Mouse (Mus musculus): ENCODE data around the gene Ltc4s. TPM values are rescaled to one million over a fixed set of nuclear protein-coding genes. Genes with fewer than 3 reads are reported as not detected.

The Ltc4s gene
- polyA plus RNA-seq (2015; fragmentation: Nextera tagmentation; extraction: Ambion mirVana), result 0.46 and 0.51 TPM in 2 replicates

DNA sequence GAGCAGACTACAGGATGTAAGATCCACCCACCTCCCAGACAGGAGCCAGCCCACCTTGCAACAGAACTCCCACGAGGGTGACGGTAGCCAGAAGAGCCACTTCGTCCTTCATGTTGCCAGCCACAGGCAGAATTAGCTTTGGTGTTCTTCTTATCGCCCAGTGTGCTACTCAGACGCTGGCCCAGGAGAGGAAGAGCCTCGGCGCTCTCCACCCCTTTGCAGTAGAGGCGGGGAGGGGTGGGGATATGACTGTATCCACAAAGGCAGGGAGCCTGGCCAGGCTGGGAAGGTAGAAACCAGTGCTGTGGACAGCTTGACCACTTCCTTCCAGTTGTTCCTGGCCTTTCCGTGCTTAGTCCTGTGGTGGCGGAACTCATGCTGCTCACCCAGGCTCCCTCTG is at the start of gene Ltc4s:
Gene Ltc4s (minus strand): TSS at position 293 of the 400 bp plus-strand sequence.
- no peaks in the 10 kb centered on the region for H3K9me3 ChIP-seq (replicated peaks)
- no peak within 1 kb of the TSS for H3K9ac ChIP-seq
- H3K27me3 ChIP-seq, result peaks cover 14% of the 10 kb centered on the region
- 15% methylated on average over 10 of the region's 10 CpGs for WGBS (ENCODE audit: insufficient replicate concordance)
- peaks cover 49% of the 10 kb centered on the region for H3K4me1 ChIP-seq (replicated peaks)
- no peak within 1 kb of the TSS; the same call in 1 of the 2 replicates for H3K27ac ChIP-seq (replicated peaks)
- peak within 1 kb of the TSS; percentile 98 for H3K4me2 ChIP-seq
- peaks cover 25% of the 10 kb centered on the region for H3K36me3 ChIP-seq (replicated peaks)
- no peak for ATAC-seq (ENCODE audit: insufficient read depth)
- H3K4me3 ChIP-seq (replicated peaks), result peak within 1 kb of the TSS; percentile 70

DNA sequence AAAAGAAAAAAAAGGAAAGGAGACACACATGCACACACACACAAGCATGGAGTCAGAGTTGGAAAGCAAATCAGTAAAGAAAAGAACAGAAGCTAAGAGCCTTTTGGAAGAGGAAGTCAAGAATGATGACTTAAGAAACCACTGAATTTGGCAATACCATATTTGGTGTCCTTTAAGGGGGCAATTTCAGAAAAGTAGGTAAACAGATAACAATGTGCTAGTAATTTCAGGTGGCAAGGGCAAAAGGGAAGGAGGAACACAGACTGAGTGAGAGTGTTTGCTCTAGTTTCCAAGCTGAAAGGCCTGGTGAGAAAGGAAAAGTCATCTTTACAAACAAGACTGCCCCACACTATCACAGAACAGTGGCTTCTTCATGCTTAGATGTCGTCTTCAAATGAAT is 48.0 kb upstream of the Ltc4s start:
- 39% methylated on average over 1 of the region's 1 CpGs for WGBS (ENCODE audit: insufficient replicate concordance)
- peaks cover 38% of the 10 kb centered on the region for H3K4me1 ChIP-seq (replicated peaks)
- H3K4me3 ChIP-seq (replicated peaks), result no peak overlapping the region
- no peak overlapping the region for H3K4me2 ChIP-seq
- no peak overlapping the region for H3K9ac ChIP-seq
- no peaks in the 10 kb centered on the region for H3K27me3 ChIP-seq
- peak overlapping the region; percentile 29; the same call in 1 of the 2 replicates for H3K27ac ChIP-seq (replicated peaks)
- no peak for ATAC-seq (ENCODE audit: insufficient read depth)
- H3K9me3 ChIP-seq (replicated peaks), result no peaks in the 10 kb centered on the region
- peaks cover 31% of the 10 kb centered on the region; the same call in 1 of the 2 replicates for H3K36me3 ChIP-seq (replicated peaks)

DNA sequence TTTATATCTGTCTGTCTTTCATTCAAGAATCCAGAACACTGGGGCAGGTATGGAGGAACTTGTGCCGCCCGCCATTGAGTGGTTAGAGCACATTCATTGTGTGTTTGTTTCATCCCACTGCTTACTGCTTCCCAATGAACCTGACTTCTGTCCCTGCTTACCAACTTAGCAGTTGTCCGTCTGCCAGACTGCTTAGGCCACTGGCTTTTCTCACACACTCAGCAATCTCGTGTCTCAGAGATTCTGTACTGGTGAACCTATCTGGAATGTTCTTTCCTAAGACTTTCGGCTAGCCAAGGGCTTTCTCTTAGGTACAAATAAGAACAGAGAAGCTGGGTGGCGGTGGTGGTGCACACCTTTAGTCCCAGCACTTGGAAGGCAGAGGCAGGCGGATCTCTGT is 47.3 kb upstream of the Ltc4s start:
- H3K36me3 ChIP-seq (replicated peaks), result peaks cover 33% of the 10 kb centered on the region
- no peak for ATAC-seq (ENCODE audit: insufficient read depth)
- 79% methylated on average over 7 of the region's 7 CpGs for WGBS (ENCODE audit: insufficient replicate concordance)
- H3K9me3 ChIP-seq (replicated peaks), result no peaks in the 10 kb centered on the region
- H3K4me1 ChIP-seq (replicated peaks), result peaks cover 33% of the 10 kb centered on the region
- no peak overlapping the region for H3K4me3 ChIP-seq (replicated peaks)
- no peak overlapping the region for H3K9ac ChIP-seq
- H3K27ac ChIP-seq (replicated peaks), result peak overlapping the region; percentile 29; the same call in 1 of the 2 replicates
- H3K4me2 ChIP-seq, result no peak overlapping the region
- no peaks in the 10 kb centered on the region for H3K27me3 ChIP-seq

DNA sequence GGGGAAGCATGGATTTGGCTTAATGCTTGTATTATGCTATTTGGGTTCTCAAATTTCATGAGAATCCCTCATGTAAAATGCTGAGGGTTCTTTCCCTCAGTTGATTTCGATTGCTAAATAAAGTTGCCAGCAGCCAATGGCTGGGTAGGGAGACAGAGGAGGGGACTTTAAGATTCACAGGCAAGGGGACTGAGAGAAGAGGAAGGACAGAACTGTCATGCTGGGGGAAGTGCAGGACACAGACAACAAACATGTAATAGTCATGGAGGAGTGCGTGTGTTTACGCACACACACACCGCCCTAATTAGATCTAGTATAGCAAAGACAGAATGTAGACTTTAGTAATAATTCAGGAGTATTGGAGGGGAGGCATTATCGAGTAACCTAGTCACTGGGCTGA is 46.8 kb upstream of the Ltc4s start:
- no peak overlapping the region for H3K4me2 ChIP-seq
- peaks cover 29% of the 10 kb centered on the region for H3K4me1 ChIP-seq (replicated peaks)
- H3K27ac ChIP-seq (replicated peaks), result 0 out of 2 replicates have a peak overlapping the region, but pooled peaks have one; percentile 29
- no peak for ATAC-seq (ENCODE audit: insufficient read depth)
- H3K4me3 ChIP-seq (replicated peaks), result no peak overlapping the region
- H3K27me3 ChIP-seq, result no peaks in the 10 kb centered on the region
- 82% methylated on average over 5 of the region's 5 CpGs for WGBS (ENCODE audit: insufficient replicate concordance)
- H3K9me3 ChIP-seq (replicated peaks), result no peaks in the 10 kb centered on the region
- H3K36me3 ChIP-seq (replicated peaks), result peaks cover 35% of the 10 kb centered on the region
- H3K9ac ChIP-seq, result no peak overlapping the region

DNA sequence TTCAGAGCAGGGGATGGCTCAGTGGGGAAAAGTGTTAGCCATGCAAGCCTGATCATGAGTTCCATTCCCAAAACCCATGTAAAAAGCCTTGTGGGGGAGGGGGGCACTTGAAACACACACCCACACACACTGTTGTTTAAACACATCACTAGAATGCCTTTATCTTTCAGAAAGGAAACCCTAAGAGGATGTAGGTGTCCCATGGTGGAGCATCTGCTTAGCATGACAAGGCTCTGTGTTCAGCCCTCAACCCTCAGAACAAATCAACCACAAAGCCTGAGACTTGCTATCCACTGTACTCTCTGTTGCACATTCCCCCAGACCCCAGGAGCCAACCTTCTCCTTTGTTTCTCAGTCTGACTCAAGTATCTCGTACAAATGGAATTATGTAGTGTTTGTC is 41.6 kb upstream of the Ltc4s start:
- Histone ChIP-seq H3K27ac (replicated peaks) (no peak overlapping the region), H3K4me1 (replicated peaks) (peaks cover 15% of the 10 kb centered on the region), H3K9ac (no peak overlapping the region), H3K4me3 (replicated peaks) (no peak overlapping the region), H3K9me3 (replicated peaks) (no peaks in the 10 kb centered on the region), H3K36me3 (replicated peaks) (peaks cover 21% of the 10 kb centered on the region), H3K27me3 (no peaks in the 10 kb centered on the region), H3K4me2 (no peak overlapping the region)
- no peak for ATAC-seq (ENCODE audit: insufficient read depth)
- WGBS (ENCODE audit: insufficient replicate concordance), result 59% methylated on average over 1 of the region's 1 CpGs

DNA sequence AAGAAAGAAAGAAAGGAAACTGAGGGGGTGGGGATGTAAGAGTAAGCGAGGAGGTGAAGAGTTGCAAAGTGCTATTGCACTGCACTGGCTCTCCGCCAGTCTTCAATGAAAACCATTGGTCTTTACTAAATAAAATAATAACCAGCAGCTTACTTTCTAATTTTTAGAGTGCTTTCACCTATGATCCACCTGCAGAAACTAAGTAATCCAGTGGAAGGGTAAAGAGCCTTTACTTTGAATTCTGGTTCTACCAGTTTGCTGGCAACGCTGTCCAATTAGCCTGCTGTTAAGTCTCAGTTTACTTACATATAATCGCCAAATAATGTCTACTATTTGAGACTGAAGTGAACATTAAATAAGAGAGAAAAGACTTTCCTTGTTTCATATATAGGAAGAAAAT is 40.6 kb upstream of the Ltc4s start:
- WGBS (ENCODE audit: insufficient replicate concordance), result 81% methylated on average over 4 of the region's 4 CpGs
- Histone ChIP-seq H3K27ac (replicated peaks) (no peak overlapping the region), H3K4me2 (no peak overlapping the region)

DNA sequence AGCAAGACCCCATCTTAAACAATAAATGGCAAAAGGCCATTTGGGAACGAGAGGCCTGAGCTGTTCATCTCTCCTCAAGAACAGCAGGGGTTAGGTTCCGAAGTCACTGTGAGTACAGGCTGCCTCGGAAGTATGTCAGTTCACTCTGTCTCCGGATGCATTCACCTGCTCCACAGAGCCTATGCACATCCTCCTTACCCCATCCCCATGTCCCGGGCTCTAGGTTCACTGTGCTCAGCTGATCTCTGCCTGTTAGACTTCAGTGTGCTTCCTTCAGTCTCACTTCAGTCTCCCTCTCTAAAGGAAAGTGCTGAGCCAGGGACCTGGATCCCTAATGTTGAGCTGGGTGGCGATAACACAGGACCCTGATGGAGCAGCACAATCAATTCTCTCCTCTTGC is 39.3 kb upstream of the Ltc4s start:
- Histone ChIP-seq H3K9ac (no peak overlapping the region), H3K27ac (replicated peaks) (no peak overlapping the region), H3K36me3 (replicated peaks) (peaks cover 19% of the 10 kb centered on the region), H3K9me3 (replicated peaks) (no peaks in the 10 kb centered on the region), H3K4me2 (no peak overlapping the region), H3K4me1 (replicated peaks) (peaks cover 21% of the 10 kb centered on the region), H3K27me3 (no peaks in the 10 kb centered on the region), H3K4me3 (replicated peaks) (no peak overlapping the region)
- WGBS (ENCODE audit: insufficient replicate concordance), result 84% methylated on average over 6 of the region's 6 CpGs
- ATAC-seq (ENCODE audit: insufficient read depth), result no peak

More for the DNA sequence above, 40.6 kb upstream of the Ltc4s start:
- no peak for ATAC-seq (ENCODE audit: insufficient read depth)
- Histone ChIP-seq H3K27me3 (no peaks in the 10 kb centered on the region), H3K4me3 (replicated peaks) (no peak overlapping the region), H3K4me1 (replicated peaks) (peaks cover 21% of the 10 kb centered on the region), H3K36me3 (replicated peaks) (peaks cover 21% of the 10 kb centered on the region), H3K9me3 (replicated peaks) (no peaks in the 10 kb centered on the region), H3K9ac (no peak overlapping the region)

DNA sequence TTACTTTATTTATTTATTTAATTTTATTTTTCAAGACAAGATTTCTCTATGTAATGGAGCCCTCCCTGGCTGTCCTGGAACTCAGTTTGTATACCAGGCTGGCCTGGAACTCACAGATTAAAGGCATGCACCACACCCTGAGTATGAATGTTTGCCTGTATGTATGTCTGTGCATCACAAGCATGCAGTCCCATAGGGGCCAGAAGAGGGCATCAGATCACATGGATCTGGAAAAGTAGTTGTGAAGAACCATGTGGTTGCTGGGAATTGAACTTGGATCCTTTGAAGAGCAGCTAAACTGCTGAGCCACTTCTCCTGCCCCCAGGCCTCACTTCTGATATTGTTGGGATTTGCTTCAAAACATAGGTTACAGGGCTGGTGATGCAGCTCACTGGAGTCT is 38.6 kb upstream of the Ltc4s start:
- Histone ChIP-seq H3K9ac (no peak overlapping the region), H3K27me3 (no peaks in the 10 kb centered on the region), H3K4me3 (replicated peaks) (no peak overlapping the region), H3K4me1 (replicated peaks) (peaks cover 21% of the 10 kb centered on the region), H3K4me2 (no peak overlapping the region), H3K9me3 (replicated peaks) (no peaks in the 10 kb centered on the region), H3K36me3 (replicated peaks) (peaks cover 18% of the 10 kb centered on the region), H3K27ac (replicated peaks) (no peak overlapping the region)
- no peak for ATAC-seq (ENCODE audit: insufficient read depth)

DNA sequence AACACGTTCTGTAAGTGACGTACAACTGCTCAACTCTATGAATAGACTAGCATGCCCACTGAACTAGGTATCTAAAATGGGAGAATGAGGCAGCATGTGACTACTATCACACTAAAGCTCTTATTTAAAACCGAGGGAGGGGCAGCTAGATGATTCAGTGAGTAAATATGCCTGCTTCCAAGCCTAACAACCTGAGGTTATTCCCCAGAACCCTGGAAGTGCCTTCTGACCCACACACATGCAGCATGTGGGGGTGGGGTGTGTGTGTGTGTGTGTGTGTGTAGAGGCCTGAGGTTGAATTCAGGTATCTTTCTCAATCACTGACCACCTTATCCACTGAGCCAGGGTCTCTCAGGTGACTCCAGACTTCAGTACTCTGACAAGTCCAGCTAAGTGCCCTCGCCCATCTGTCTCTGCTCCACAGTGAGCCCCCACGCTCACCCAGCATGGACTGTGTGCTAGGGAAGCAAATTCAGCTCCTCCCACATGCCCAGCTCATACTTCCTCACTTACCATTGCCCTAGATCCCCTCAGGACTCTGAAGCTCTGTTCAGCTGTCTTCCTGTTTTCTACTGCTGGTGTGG is 37.2 kb upstream of the Ltc4s start:
- H3K36me3 ChIP-seq (replicated peaks), result peaks cover 15% of the 10 kb centered on the region
- no peak overlapping the region; the same call in 1 of the 2 replicates for H3K27ac ChIP-seq (replicated peaks)
- no peak overlapping the region for H3K4me2 ChIP-seq
- no peaks in the 10 kb centered on the region for H3K9me3 ChIP-seq (replicated peaks)
- H3K27me3 ChIP-seq, result no peaks in the 10 kb centered on the region
- H3K4me3 ChIP-seq (replicated peaks), result no peak overlapping the region
- peak; percentile 44; the same call in 1 of the 2 replicates for ATAC-seq (ENCODE audit: insufficient read depth)
- 35% methylated on average over 5 of the region's 5 CpGs for WGBS (ENCODE audit: insufficient replicate concordance)
- H3K9ac ChIP-seq, result no peak overlapping the region
- peaks cover 21% of the 10 kb centered on the region for H3K4me1 ChIP-seq (replicated peaks)

DNA sequence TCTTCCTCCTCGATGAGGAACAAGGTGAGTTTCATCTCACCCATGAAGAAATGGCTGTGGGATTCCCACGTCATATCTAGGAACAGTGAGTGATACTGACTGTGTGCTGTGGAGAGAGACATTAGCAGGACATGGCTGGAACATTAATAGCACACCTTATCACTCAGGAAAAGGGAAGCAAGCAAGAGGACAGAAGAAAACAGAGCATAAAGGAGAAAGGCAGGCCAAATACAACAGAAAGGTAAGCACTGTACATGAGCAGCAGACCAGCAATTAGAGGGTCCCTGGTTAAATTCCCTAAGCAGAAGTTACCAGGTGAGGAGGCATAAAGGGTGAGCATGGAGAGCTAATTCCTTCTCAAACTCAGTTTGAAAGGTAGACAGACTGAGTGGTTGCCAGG is 36.7 kb upstream of the Ltc4s start:
- WGBS (ENCODE audit: insufficient replicate concordance), result 33% methylated on average over 2 of the region's 2 CpGs
- Histone ChIP-seq H3K4me3 (replicated peaks) (no peak overlapping the region), H3K9ac (no peak overlapping the region), H3K4me2 (no peak overlapping the region), H3K9me3 (replicated peaks) (no peaks in the 10 kb centered on the region), H3K4me1 (replicated peaks) (peaks cover 21% of the 10 kb centered on the region), H3K36me3 (replicated peaks) (peaks cover 14% of the 10 kb centered on the region; the same call in 1 of the 2 replicates), H3K27me3 (no peaks in the 10 kb centered on the region), H3K27ac (replicated peaks) (0 out of 2 replicates have a peak overlapping the region, but pooled peaks have one; percentile 20)
- no peak for ATAC-seq (ENCODE audit: insufficient read depth)

DNA sequence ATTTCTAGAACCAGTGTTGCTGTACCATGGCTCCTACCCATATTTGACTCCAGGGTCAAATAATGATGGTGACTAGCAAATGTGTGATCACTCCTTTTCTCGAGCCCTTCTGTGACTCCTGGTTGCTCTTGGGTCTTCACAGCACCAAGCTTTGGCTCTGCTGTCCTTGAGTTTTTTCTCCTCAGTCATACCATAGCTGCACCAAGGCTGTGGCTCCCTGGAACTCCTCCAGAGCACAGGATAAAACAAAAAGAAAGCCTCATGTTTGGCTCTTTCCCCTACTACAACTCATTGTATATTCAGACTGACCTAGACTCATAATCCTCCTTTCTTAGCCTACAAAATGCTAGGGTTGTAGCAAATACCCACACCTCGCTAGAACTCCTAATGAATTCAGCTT is 34.4 kb upstream of the Ltc4s start:
- ATAC-seq (ENCODE audit: insufficient read depth), result no peak
- H3K4me1 ChIP-seq (replicated peaks), result peaks cover 21% of the 10 kb centered on the region
- WGBS (ENCODE audit: insufficient replicate concordance), result 73% methylated on average over 2 of the region's 2 CpGs

DNA sequence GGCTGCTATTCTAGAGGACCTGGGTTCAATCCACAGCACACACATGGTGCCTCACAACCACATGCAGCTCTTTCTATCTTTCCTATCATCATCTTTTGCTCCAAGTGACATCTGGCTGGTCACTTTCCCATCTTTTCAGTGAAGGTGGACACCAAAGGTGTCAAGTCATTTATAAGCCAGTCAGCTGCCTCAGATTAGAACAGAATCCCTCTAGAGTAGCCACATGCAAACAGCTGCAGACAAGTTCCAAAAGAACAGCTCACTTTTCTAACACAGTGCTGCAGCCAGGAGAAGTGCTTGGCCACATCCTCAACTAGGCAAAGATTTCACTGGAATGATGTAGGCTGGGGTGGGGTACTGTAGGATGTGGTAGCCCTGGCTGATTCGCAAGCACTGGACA is 31.5 kb upstream of the Ltc4s start:
- H3K4me1 ChIP-seq (replicated peaks), result peaks cover 5% of the 10 kb centered on the region; the same call in 1 of the 2 replicates
- no peaks in the 10 kb centered on the region for H3K27me3 ChIP-seq
- no peaks in the 10 kb centered on the region for H3K9me3 ChIP-seq (replicated peaks)
- ATAC-seq (ENCODE audit: insufficient read depth), result no peak
- WGBS (ENCODE audit: insufficient replicate concordance), result 76% methylated on average over 1 of the region's 1 CpGs
- no peak overlapping the region for H3K27ac ChIP-seq (replicated peaks)
- H3K9ac ChIP-seq, result no peak overlapping the region
- H3K4me3 ChIP-seq (replicated peaks), result no peak overlapping the region
- no peak overlapping the region for H3K4me2 ChIP-seq
- peaks cover 21% of the 10 kb centered on the region for H3K36me3 ChIP-seq (replicated peaks)

More for the DNA sequence above, 34.4 kb upstream of the Ltc4s start:
- no peak overlapping the region for H3K4me3 ChIP-seq (replicated peaks)
- peaks cover 9% of the 10 kb centered on the region; the same call in 1 of the 2 replicates for H3K36me3 ChIP-seq (replicated peaks)
- H3K4me2 ChIP-seq, result no peak overlapping the region
- H3K27me3 ChIP-seq, result no peaks in the 10 kb centered on the region
- H3K9me3 ChIP-seq (replicated peaks), result no peaks in the 10 kb centered on the region
- H3K27ac ChIP-seq (replicated peaks), result no peak overlapping the region
- H3K9ac ChIP-seq, result no peak overlapping the region

Data from liver, embryonic 15.5 days (tissue).